Mouse (Mus musculus): Measurements from ENCODE around the gene Txnrd1.

DNA sequence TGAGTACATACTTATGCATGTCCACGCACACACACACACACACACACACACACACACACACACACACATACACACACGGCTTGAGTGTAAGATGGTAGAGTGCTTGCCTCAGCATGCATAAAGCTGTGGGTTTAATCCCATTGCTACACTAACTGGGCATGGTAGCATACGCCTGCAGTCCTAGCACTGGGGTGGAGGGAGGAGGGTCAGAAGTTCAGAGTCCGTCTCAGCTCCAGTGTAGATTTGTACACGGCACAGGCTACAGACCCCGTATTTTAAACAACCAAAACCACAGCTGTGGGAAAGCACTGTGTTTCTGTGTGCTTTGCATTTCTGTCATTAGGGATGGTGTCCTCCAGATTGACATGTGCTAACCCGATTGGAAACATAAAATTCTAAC is 57.7 kb downstream of the Txnrd1 start:
- no peak for TF ChIP-seq POLR2A (IDR thresholded peaks at IDR 0.05; ENCODE audit: low read depth, low read length)
- no peak for TF ChIP-seq CTCF (conservative IDR thresholded peaks at IDR 0.05; ENCODE audit: insufficient read depth, insufficient read length, low read depth, low read length)
